Mouse (Mus musculus): ENCODE measurements around the gene Svip. TPM values are rescaled to one million over a fixed set of nuclear protein-coding genes. Genes with fewer than 3 reads are reported as not detected.

Svip gene
- total and polyA plus RNA-seq, 3 experiments, result not detected

GRCm38 (mm10) chr7:51962219-51962952 is 43.4 kb downstream of the Svip start:
- dilution Hi-C loops (cut with MboI; ENCODE audit: extremely low pct_ligation_motif_present, extremely low pct_unique_long_range_greater_than_20kb, low sequenced_read_pairs) (no loop called here), in situ Hi-C loops (cut with MboI; ENCODE audit: low pct_ligation_motif_present, low pct_unique_long_range_greater_than_20kb, low sequenced_read_pairs) (no loop called here)
- no peaks in the 10 kb centered on the region for H3K79me2 ChIP-seq (replicated peaks; ENCODE audit: control insufficient read depth, extremely low read depth, insufficient read depth, poor library complexity, severe bottlenecking)
- H3K4me3 ChIP-seq (replicated peaks in 1 of 3; ENCODE audit: low read depth in 2 of 3, low read length in 2 of 3, poor library complexity in 1 of 3), result no peak overlapping the region
- H3K27me3 ChIP-seq (replicated peaks), result no peaks in the 10 kb centered on the region
- H3K27ac ChIP-seq (ENCODE audit: insufficient read depth, low read depth), result no peak overlapping the region
- no peaks in the 10 kb centered on the region for H3K4me1 ChIP-seq (ENCODE audit: control insufficient read depth in 1 of 2, insufficient read depth in 2 of 2)
- no peak overlapping the region for H3K4me2 ChIP-seq (ENCODE audit: insufficient read depth, low read depth, poor library complexity, severe bottlenecking)
- H3K36me3 ChIP-seq (replicated peaks in 1 of 2; ENCODE audit: control insufficient read depth in 1 of 2, insufficient read depth in 1 of 2, low read length in 1 of 2), result no peaks in the 10 kb centered on the region
- H3K9ac ChIP-seq (ENCODE audit: insufficient read depth, low read depth), result no peak overlapping the region
- TF ChIP-seq UBTF (IDR thresholded peaks at IDR 0.05; ENCODE audit: low read depth, low read length) (no peak), JUND (conservative IDR thresholded peaks at IDR 0.05; ENCODE audit: low read depth, low read length) (no peak), MAZ (IDR thresholded peaks at IDR 0.05; ENCODE audit: low read depth, low read length) (no peak), EP300 (IDR thresholded peaks at IDR 0.05; ENCODE audit: low read length) (no peak), POLR2AphosphoS2 (IDR thresholded peaks at IDR 0.05; ENCODE audit: low read depth, low read length) (no peak), MXI1 (IDR thresholded peaks at IDR 0.05; ENCODE audit: low read depth, low read length) (no peak)
- DNase-seq (ENCODE audit: extremely low read depth), result no peak
- H3K9me3 ChIP-seq (replicated peaks; ENCODE audit: low read length), result peaks cover 8% of the 10 kb centered on the region

GRCm38 (mm10) chr7:51960698-51961374 is 45.0 kb downstream of the Svip start:
- in situ Hi-C loops (cut with MboI; ENCODE audit: low pct_ligation_motif_present, low pct_unique_long_range_greater_than_20kb, low sequenced_read_pairs), result no loop called here
- dilution Hi-C loops (cut with MboI; ENCODE audit: extremely low pct_ligation_motif_present, extremely low pct_unique_long_range_greater_than_20kb, low sequenced_read_pairs), result no loop called here
- TF ChIP-seq CHD2 (IDR thresholded peaks at IDR 0.05; ENCODE audit: low read length) (no peak), CTCF (conservative IDR thresholded peaks at IDR 0.05 in 1 of 2, IDR thresholded peaks at IDR 0.05 in 1 of 2; ENCODE audit: low read depth in 2 of 2, low read length in 2 of 2) (no peak), SIN3A (IDR thresholded peaks at IDR 0.05; ENCODE audit: low read length) (no peak), NELFE (IDR thresholded peaks at IDR 0.05; ENCODE audit: low read depth, low read length) (no peak), UBTF (IDR thresholded peaks at IDR 0.05; ENCODE audit: low read depth, low read length) (no peak), ETS1 (conservative IDR thresholded peaks at IDR 0.05; ENCODE audit: low read depth, low read length) (no peak), USF1 (IDR thresholded peaks at IDR 0.05; ENCODE audit: low read depth, low read length) (no peak), ELF1 (IDR thresholded peaks at IDR 0.05; ENCODE audit: low read depth, low read length) (no peak), USF2 (conservative IDR thresholded peaks at IDR 0.05; ENCODE audit: low read depth, low read length) (no peak), POLR2A (IDR thresholded peaks at IDR 0.05; ENCODE audit: low read depth, low read length) (no peak), CHD1 (IDR thresholded peaks at IDR 0.05; ENCODE audit: low read depth, low read length) (no peak), MAZ (IDR thresholded peaks at IDR 0.05; ENCODE audit: low read depth, low read length) (no peak), RAD21 (IDR thresholded peaks at IDR 0.05; ENCODE audit: low read depth, low read length) (no peak), HCFC1 (IDR thresholded peaks at IDR 0.05; ENCODE audit: low read depth, low read length) (no peak), JUN (IDR thresholded peaks at IDR 0.05; ENCODE audit: insufficient read depth, low read depth, low read length) (no peak), MEF2A (IDR thresholded peaks at IDR 0.05; ENCODE audit: borderline replicate concordance, low read depth, low read length) (no peak), ZC3H11A (IDR thresholded peaks at IDR 0.05; ENCODE audit: low read depth, low read length) (no peak), MAFK (IDR thresholded peaks at IDR 0.05; ENCODE audit: insufficient replicate concordance, low read length) (no peak), IRF4 (IDR thresholded peaks at IDR 0.05; ENCODE audit: low read depth, low read length) (no peak), E2F4 (IDR thresholded peaks at IDR 0.05; ENCODE audit: insufficient replicate concordance, low read depth, low read length) (no peak)

More at GRCm38 (mm10) chr7:51960698-51961374, 45.0 kb downstream of the Svip start:
- H3K36me3 ChIP-seq (replicated peaks in 1 of 2; ENCODE audit: control insufficient read depth in 1 of 2, insufficient read depth in 1 of 2, low read length in 1 of 2), result no peaks in the 10 kb centered on the region
- H3K9me3 ChIP-seq (replicated peaks; ENCODE audit: low read length), result peaks cover 6% of the 10 kb centered on the region
- no peaks in the 10 kb centered on the region for H3K79me2 ChIP-seq (replicated peaks; ENCODE audit: control insufficient read depth, extremely low read depth, insufficient read depth, poor library complexity, severe bottlenecking)
- H3K9ac ChIP-seq (ENCODE audit: insufficient read depth, low read depth), result no peak overlapping the region
- no peaks in the 10 kb centered on the region for H3K4me1 ChIP-seq (ENCODE audit: control insufficient read depth in 1 of 2, insufficient read depth in 2 of 2)
- no peak for DNase-seq (ENCODE audit: extremely low read depth)
- no peak overlapping the region for H3K4me2 ChIP-seq (ENCODE audit: insufficient read depth, low read depth, poor library complexity, severe bottlenecking)
- no peaks in the 10 kb centered on the region for H3K27me3 ChIP-seq (replicated peaks)
- no peak overlapping the region for H3K4me3 ChIP-seq (replicated peaks in 1 of 3; ENCODE audit: low read depth in 2 of 3, low read length in 2 of 3, poor library complexity in 1 of 3)
- no peak overlapping the region for H3K27ac ChIP-seq (ENCODE audit: insufficient read depth, low read depth)
